ENCODE assay signal across 10 mouse cellular contexts in the genomic region with DNA sequence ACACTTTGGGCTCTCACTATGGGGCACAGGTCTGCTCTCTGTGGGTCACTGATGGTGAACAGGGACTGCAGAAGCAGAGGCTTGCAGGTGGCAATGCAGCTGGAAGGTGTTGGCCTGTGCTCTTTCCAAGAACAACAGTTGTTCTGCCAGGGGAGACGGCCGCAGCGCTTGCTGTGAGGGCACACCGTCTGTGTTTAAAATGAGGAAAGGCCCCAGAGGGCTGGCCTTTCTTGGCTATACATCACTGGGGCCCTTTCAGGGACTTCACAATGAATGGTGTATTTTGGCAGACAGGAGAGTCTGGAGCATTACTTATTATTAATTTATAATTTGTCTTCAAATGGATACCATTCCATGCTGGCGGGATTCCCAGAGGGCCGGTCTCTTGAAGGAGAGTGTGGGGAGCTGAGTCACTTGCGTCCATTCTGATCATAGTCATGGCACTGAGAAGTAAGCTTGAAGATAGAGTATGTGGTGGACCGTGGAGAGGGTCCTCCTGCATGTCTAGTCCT.
A peak's percentile ranks its signal among the peaks of the same experiment; 100 is the strongest.
DNase-seq lines count a peak whose midpoint lies in the region; ATAC-seq lines count a peak whose summit lies in the region.
"Had no signal": no experiment of that assay in that cellular context is flagged by ENCODE, and none has a peak within 500 bp of the region (broad histone marks: within the 10 kb centered on the region; RNA-seq: fewer than 3 reads in every experiment).

No protein-coding gene starts in this region.

- no peak overlapping the region for H3K4me3 ChIP-seq in embryonic facial prominence, embryonic 14.5 days (ENCODE audit: low read depth, low read length)
- H3K4me3 ChIP-seq in neural tube, embryonic 12.5 days: no peak overlapping the region
- H3K4me3 ChIP-seq: heart, embryonic 12.5 days; megakaryocyte, embryonic 14.5 days had no signal

- H3K9me3 ChIP-seq in embryonic facial prominence, embryonic 14.5 days (ENCODE audit: control insufficient read depth, low read length): no peaks in the 10 kb centered on the region; the same call in 1 of the 2 replicates
- H3K9me3 ChIP-seq in neural tube, embryonic 12.5 days: no peaks in the 10 kb centered on the region
- H3K9me3 ChIP-seq: heart, embryonic 12.5 days had no signal

- no peaks in the 10 kb centered on the region for H3K27me3 ChIP-seq in embryonic facial prominence, embryonic 14.5 days (replicated peaks; ENCODE audit: control insufficient read depth, insufficient read depth, low read length)
- no peaks in the 10 kb centered on the region for H3K27me3 ChIP-seq in neural tube, embryonic 12.5 days (replicated peaks)
- H3K27me3 ChIP-seq: heart, embryonic 12.5 days; megakaryocyte, embryonic 14.5 days had no signal

- H3K9ac ChIP-seq in embryonic facial prominence, embryonic 14.5 days (ENCODE audit: low read depth, low read length): no peak overlapping the region
- H3K9ac ChIP-seq in neural tube, embryonic 12.5 days: no peak overlapping the region
- H3K9ac ChIP-seq: heart, embryonic 12.5 days had no signal

- H3K4me2 ChIP-seq in embryonic facial prominence, embryonic 14.5 days (ENCODE audit: low read depth, low read length): peak overlapping the region; percentile 30
- peak overlapping the region; percentile 33 for H3K4me2 ChIP-seq in neural tube, embryonic 12.5 days (replicated peaks)
- H3K4me2 ChIP-seq: heart, embryonic 12.5 days had no signal

- no peak overlapping the region; the same call in 1 of the 2 replicates for H3K27ac ChIP-seq in embryonic facial prominence, embryonic 14.5 days (replicated peaks; ENCODE audit: low read depth, low read length)
- no peak overlapping the region for H3K27ac ChIP-seq in neural tube, embryonic 12.5 days

- peak; percentile 76; the same call in 1 of the 2 replicates for ATAC-seq in embryonic facial prominence, embryonic 14.5 days (ENCODE audit: low read depth)
- ATAC-seq in neural tube, embryonic 12.5 days (ENCODE audit: low FRiP score, low read depth): peak; percentile 29; the same call in 1 of the 2 replicates
- no peak for ATAC-seq in granulocyte monocyte progenitor cell, adult 5-6 weeks (replicated peaks; ENCODE audit: poor library complexity, severe bottlenecking)

- intact Hi-C loops in left cerebral cortex, postnatal 4 days (cut with DNase I): no loop called here
- intact Hi-C loops in left cerebral cortex, postnatal 14 days (cut with DNase I): no loop called here

- 27% methylated on average over 8 of the region's 8 CpGs for WGBS in embryonic facial prominence, embryonic 14.5 days
- WGBS in neural tube, embryonic 12.5 days: 34% methylated on average over 8 of the region's 8 CpGs

- H3K4me1 ChIP-seq in embryonic facial prominence, embryonic 14.5 days (ENCODE audit: control insufficient read depth, insufficient read depth, low read length): peaks cover 28% of the 10 kb centered on the region
- H3K4me1 ChIP-seq in neural tube, embryonic 12.5 days: peaks cover 16% of the 10 kb centered on the region
- H3K4me1 ChIP-seq: megakaryocyte, embryonic 14.5 days had no signal

- peak; percentile 30 to 40 for DNase-seq in cerebellum, postnatal 10 days
- DNase-seq in cerebellum, adult 8-10 months: no peak
- DNase-seq in left cerebral cortex, postnatal 4 days: peak; percentile 31
- no peak for DNase-seq in left cerebral cortex, postnatal 14 days (ENCODE audit: low spot score in 2 of 2)
- DNase-seq in embryonic facial prominence, embryonic 14.5 days (ENCODE audit: low spot score): peak; percentile 88
- DNase-seq in spleen, adult 18-20 months: no peak

- no peaks in the 10 kb centered on the region for H3K36me3 ChIP-seq in embryonic facial prominence, embryonic 14.5 days (ENCODE audit: control insufficient read depth, insufficient read depth, low read length)
- no peaks in the 10 kb centered on the region for H3K36me3 ChIP-seq in neural tube, embryonic 12.5 days
- H3K36me3 ChIP-seq: heart, embryonic 12.5 days had no signal

Comparison
In these comparisons a context has a peak if more than half of its experiments do, and no peak if none do; other contexts are left out.
1. DNase-seq: peak in cerebellum, postnatal 10 days (2 of 2), left cerebral cortex, postnatal 4 days (single experiment) and embryonic facial prominence, embryonic 14.5 days (single experiment); none in cerebellum, adult 8-10 months (single experiment), left cerebral cortex, postnatal 14 days (0 of 2) and spleen, adult 18-20 months (0 of 2).